Mouse (Mus musculus) intestine, postnatal 0 days (tissue): ENCODE results near the gene Supt5. TPM values are rescaled to one million over a fixed set of nuclear protein-coding genes. Genes with fewer than 3 reads are reported as not detected.
A peak's percentile ranks its signal among the peaks of the same experiment; 100 is the strongest.
"Not testable (repeated sequence)": the region's sequence is repeated elsewhere in the genome, so short reads cannot be mapped to it uniquely, and the experiment has no call there.

ENCODE experiments used
- ATAC-seq: fragments of 200-750 bp; cut with Nextera tagmentation; 2 replicates; pipeline ENCODE4 v1.8.0; 2017; ENCODE audit warnings: mild to moderate bottlenecking, moderate TSS enrichment, moderate library complexity
- H3K27ac ChIP-seq: fragments of 300-500 bp; sonication (generic); 2 replicates; pipeline ENCODE4 v1.5.1; 2014; ENCODE audit warnings: mild to moderate bottlenecking, low read depth, low read length, moderate library complexity
- H3K27me3 ChIP-seq: fragments of 300-500 bp; sonication (generic); replicated peaks from 2 replicates; pipeline ENCODE4 v1.6.1; 2014; ENCODE audit warnings: low read length, mixed read lengths; ENCODE audit not compliant: control insufficient read depth, insufficient read depth
- H3K36me3 ChIP-seq: fragments of 300-500 bp; sonication (generic); 2 replicates; pipeline ENCODE4 v1.6.1; 2014; ENCODE audit warnings: mild to moderate bottlenecking, moderate library complexity; ENCODE audit not compliant: control insufficient read depth, insufficient read depth
- H3K4me1 ChIP-seq: fragments of 300-500 bp; sonication (generic); replicated peaks from 2 replicates; pipeline ENCODE4 v1.6.1; 2014; ENCODE audit warnings: antibody characterized with exemption, low read length, mixed read lengths; ENCODE audit not compliant: control insufficient read depth, insufficient read depth
- H3K4me2 ChIP-seq: fragments of 300-500 bp; sonication (generic); replicated peaks from 2 replicates; pipeline ENCODE4 v1.6.1; 2014; ENCODE audit warnings: low read depth, mild to moderate bottlenecking, moderate library complexity
- H3K4me3 ChIP-seq: fragments of 300-500 bp; sonication (generic); 2 replicates; pipeline ENCODE4 v1.5.1; 2014; ENCODE audit warnings: low read depth, low read length
- H3K9ac ChIP-seq: fragments of 300-500 bp; sonication (generic); 2 replicates; pipeline ENCODE4 v1.6.1; 2014; ENCODE audit warnings: mild to moderate bottlenecking, low read depth, low read length
- H3K9me3 ChIP-seq: fragments of 300-500 bp; sonication (generic); 2 replicates; pipeline ENCODE4 v1.6.1; 2016; ENCODE audit warnings: mixed run types; ENCODE audit not compliant: control insufficient read depth
- CTCF ChIP-seq: sonication (generic); IDR thresholded peaks from 2 replicates; pipeline ENCODE4 v1.5.1; 2016; ENCODE audit warnings: low read depth, mild to moderate bottlenecking, control low read depth, antibody characterized with exemption, moderate library complexity
- WGBS: fragments of 180-500 bp; shearing (Covaris S2); extraction: QIAGEN DNeasy Blood & Tissue Kit; methylation state at CpG from one replicate; pipeline ENCODE4 v1.1.7; 2014; 5-methylcytosine and 5-hydroxymethylcytosine counted together
- polyA plus RNA-seq: library from polyadenylated mRNA; unstranded; fragments of >200 nt; fragmentation: Nextera tagmentation; extraction: Ambion mirVana; gene quantifications from 2 replicates; pipeline ENCODE4 v1.2.1, GENCODE M21; 2015

Gene Supt5
- polyA plus RNA-seq = 32.5 and 34.6 TPM in 2 replicates

- WGBS = under 1% methylated on average over 77 of the region's 77 CpGs
- H3K36me3 ChIP-seq = peaks cover 10% of the 10 kb centered on the region
Measured at GRCm38 (mm10) chr7:28338108-28338998, at the start of gene Supt5. Gene Supt5, minus strand, starts transcription at chr7:28338746.

GRCm38 (mm10) chr7:28387384-28387783 is 48.8 kb upstream of the Supt5 start:
- not testable (repeated sequence) for H3K27me3 ChIP-seq, ATAC-seq, H3K9me3 ChIP-seq, H3K27ac ChIP-seq, H3K4me2 ChIP-seq, H3K9ac ChIP-seq, H3K4me3 ChIP-seq
- Histone ChIP-seq H3K4me1 (peaks cover 11% of the 10 kb centered on the region; the same call in 1 of the 2 replicates), H3K36me3 (peaks cover 46% of the 10 kb centered on the region)
- WGBS = 81% methylated on average over 7 of the region's 7 CpGs

More at GRCm38 (mm10) chr7:28338108-28338998, at the start of gene Supt5:
- Histone ChIP-seq H3K27me3 (no peaks in the 10 kb centered on the region), H3K27ac (peak within 1 kb of the TSS; percentile 89), H3K9me3 (no peaks in the 10 kb centered on the region), H3K9ac (peak within 1 kb of the TSS; percentile 92), H3K4me3 (peak within 1 kb of the TSS; percentile 87), H3K4me2 (peak within 1 kb of the TSS; percentile 70), H3K4me1 (no peaks in the 10 kb centered on the region; the same call in none of the 2 replicates)
- peak; percentile 97 for ATAC-seq
- peak; percentile 24; the same call in 1 of the 2 replicates for TF ChIP-seq CTCF

- Histone ChIP-seq H3K4me1 (peaks cover 11% of the 10 kb centered on the region; the same call in 1 of the 2 replicates), H3K36me3 (peaks cover 46% of the 10 kb centered on the region)
- H3K27me3 ChIP-seq, H3K9me3 ChIP-seq, ATAC-seq, H3K27ac ChIP-seq, H3K4me3 ChIP-seq, H3K4me2 ChIP-seq, H3K9ac ChIP-seq: not testable (repeated sequence)
- 77% methylated on average over 6 of the region's 6 CpGs for WGBS
Measured at GRCm38 (mm10) chr7:28386877-28387276, 48.3 kb upstream of the Supt5 start.

- 3% methylated on average over 4 of the region's 4 CpGs for WGBS
- no peaks in the 10 kb centered on the region for H3K9me3 ChIP-seq
- ATAC-seq = no peak
- H3K36me3 ChIP-seq = peaks cover 46% of the 10 kb centered on the region
- H3K27me3 ChIP-seq = no peaks in the 10 kb centered on the region
- TF ChIP-seq CTCF = peak; percentile 96
- H3K4me3 ChIP-seq = no peak overlapping the region
- peaks cover 11% of the 10 kb centered on the region; the same call in 1 of the 2 replicates for H3K4me1 ChIP-seq
- H3K27ac ChIP-seq = peak overlapping the region; percentile 57; the same call in 1 of the 2 replicates
- H3K9ac ChIP-seq = no peak overlapping the region
- H3K4me2 ChIP-seq = no peak overlapping the region
Measured at GRCm38 (mm10) chr7:28386462-28386861, 47.9 kb upstream of the Supt5 start.

GRCm38 (mm10) chr7:28386007-28386406 is 47.5 kb upstream of the Supt5 start:
- no peaks in the 10 kb centered on the region for H3K27me3 ChIP-seq
- peaks cover 46% of the 10 kb centered on the region for H3K36me3 ChIP-seq
- H3K9me3 ChIP-seq = no peaks in the 10 kb centered on the region
- 76% methylated on average over 7 of the region's 7 CpGs for WGBS
- no peak overlapping the region for H3K9ac ChIP-seq
- no peak for ATAC-seq
- peaks cover 11% of the 10 kb centered on the region; the same call in 1 of the 2 replicates for H3K4me1 ChIP-seq
- no peak for TF ChIP-seq CTCF
- H3K27ac ChIP-seq = peak overlapping the region; percentile 57; the same call in 1 of the 2 replicates
- no peak overlapping the region for H3K4me2 ChIP-seq
- H3K4me3 ChIP-seq = no peak overlapping the region

- peaks cover 19% of the 10 kb centered on the region for H3K4me1 ChIP-seq
- TF ChIP-seq CTCF = no peak
- 89% methylated on average over 9 of the region's 9 CpGs for WGBS
Measured at GRCm38 (mm10) chr7:28385196-28385595, 46.6 kb upstream of the Supt5 start.

More at GRCm38 (mm10) chr7:28385196-28385595, 46.6 kb upstream of the Supt5 start:
- Histone ChIP-seq H3K36me3 (peaks cover 40% of the 10 kb centered on the region; the same call in 1 of the 2 replicates), H3K9ac (no peak overlapping the region), H3K27me3 (no peaks in the 10 kb centered on the region), H3K4me2 (no peak overlapping the region), H3K27ac (peak overlapping the region; percentile 50), H3K9me3 (no peaks in the 10 kb centered on the region), H3K4me3 (no peak overlapping the region)
- no peak for ATAC-seq
